Mouse (Mus musculus) limb, embryonic 13.5 days (tissue): ENCODE results near the gene Cx3cr1. TPM values are rescaled to one million over a fixed set of nuclear protein-coding genes. Genes with fewer than 3 reads are reported as not detected.

Source experiments
- ATAC-seq: fragments of 200-750 bp; cut with Nextera tagmentation; 2 replicates; pipeline ENCODE4 v1.8.0; 2017; ENCODE audit warnings: low read depth, moderate number of reproducible peaks, moderate TSS enrichment; ENCODE audit not compliant: low FRiP score
- H3K27ac ChIP-seq: fragments of 300-500 bp; sonication (generic); 2 replicates; pipeline ENCODE4 v1.5.1; 2015; ENCODE audit warnings: inconsistent platforms, mild to moderate bottlenecking, moderate library complexity
- H3K27me3 ChIP-seq: fragments of 300-500 bp; sonication (generic); 2 replicates; pipeline ENCODE4 v1.6.1; 2015; ENCODE audit warnings: mild to moderate bottlenecking, inconsistent platforms
- H3K36me3 ChIP-seq: fragments of 300-500 bp; sonication (generic); 2 replicates; pipeline ENCODE4 v1.6.1; 2015; ENCODE audit warnings: inconsistent platforms, mild to moderate bottlenecking, moderate library complexity
- H3K4me1 ChIP-seq: fragments of 300-500 bp; sonication (generic); 2 replicates; pipeline ENCODE4 v1.6.1; 2015; ENCODE audit warnings: inconsistent platforms
- H3K4me2 ChIP-seq: fragments of 300-500 bp; sonication (generic); replicated peaks from 2 replicates; pipeline ENCODE4 v1.6.1; 2015; ENCODE audit warnings: inconsistent platforms, mild to moderate bottlenecking, moderate library complexity
- H3K4me3 ChIP-seq: fragments of 300-500 bp; sonication (generic); 2 replicates; pipeline ENCODE4 v1.5.1; 2015; ENCODE audit warnings: moderate library complexity, mild to moderate bottlenecking, inconsistent platforms
- H3K9ac ChIP-seq: fragments of 300-500 bp; sonication (generic); 2 replicates; pipeline ENCODE4 v1.6.1; 2015; ENCODE audit warnings: mild to moderate bottlenecking, inconsistent platforms
- H3K9me3 ChIP-seq: fragments of 300-500 bp; sonication (generic); 2 replicates; pipeline ENCODE4 v1.6.1; 2016; ENCODE audit warnings: inconsistent platforms
- WGBS: fragments of 180-500 bp; shearing (Covaris S2); methylation state at CpG from one replicate; pipeline ENCODE4 v1.1.7; 2015; 5-methylcytosine and 5-hydroxymethylcytosine counted together
- polyA plus RNA-seq: library from polyadenylated mRNA; unstranded; fragments of >200 nt; fragmentation: Nextera tagmentation; extraction: Ambion mirVana; gene quantifications from 2 replicates; pipeline ENCODE4 v1.2.1, GENCODE M21; 2015

Cx3cr1 gene
- polyA plus RNA-seq, 1 experiment from 2014 or later: 11.0 TPM

DNA sequence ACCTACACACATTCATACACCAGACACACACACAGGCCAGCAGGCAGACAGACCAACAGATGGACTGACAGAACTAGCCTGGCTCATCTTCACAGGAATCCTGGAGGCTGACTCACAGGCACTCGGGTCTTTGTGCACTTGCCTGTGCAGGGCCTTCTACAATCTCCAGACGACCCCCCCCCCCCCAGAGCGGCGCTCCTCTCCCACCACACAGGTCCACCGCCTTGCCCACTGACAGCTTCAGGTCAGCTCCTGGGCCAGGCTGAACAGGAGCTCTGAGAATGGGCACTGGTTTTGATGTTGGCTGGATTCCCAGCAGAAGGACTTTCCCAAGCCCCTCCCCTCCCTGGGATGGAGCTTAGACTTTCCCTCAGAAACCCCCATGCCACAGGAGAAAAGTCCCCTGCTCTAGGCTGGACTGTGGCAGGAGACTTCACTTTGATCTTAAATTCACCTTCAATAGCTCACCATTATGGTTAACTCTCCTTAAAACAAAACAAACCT, 92.1 kb downstream of the Cx3cr1 start:
- Histone ChIP-seq H3K4me3 (no peak overlapping the region), H3K9me3 (no peaks in the 10 kb centered on the region), H3K27ac (peak overlapping the region; percentile 28; the same call in 1 of the 2 replicates), H3K27me3 (no peaks in the 10 kb centered on the region), H3K4me2 (0 out of 2 replicates have a peak overlapping the region, but pooled peaks have one; percentile 14), H3K9ac (no peak overlapping the region), H3K36me3 (peaks cover 21% of the 10 kb centered on the region), H3K4me1 (peaks cover 61% of the 10 kb centered on the region)
- no peak for ATAC-seq
- 45% methylated on average over 5 of the region's 5 CpGs for WGBS

DNA sequence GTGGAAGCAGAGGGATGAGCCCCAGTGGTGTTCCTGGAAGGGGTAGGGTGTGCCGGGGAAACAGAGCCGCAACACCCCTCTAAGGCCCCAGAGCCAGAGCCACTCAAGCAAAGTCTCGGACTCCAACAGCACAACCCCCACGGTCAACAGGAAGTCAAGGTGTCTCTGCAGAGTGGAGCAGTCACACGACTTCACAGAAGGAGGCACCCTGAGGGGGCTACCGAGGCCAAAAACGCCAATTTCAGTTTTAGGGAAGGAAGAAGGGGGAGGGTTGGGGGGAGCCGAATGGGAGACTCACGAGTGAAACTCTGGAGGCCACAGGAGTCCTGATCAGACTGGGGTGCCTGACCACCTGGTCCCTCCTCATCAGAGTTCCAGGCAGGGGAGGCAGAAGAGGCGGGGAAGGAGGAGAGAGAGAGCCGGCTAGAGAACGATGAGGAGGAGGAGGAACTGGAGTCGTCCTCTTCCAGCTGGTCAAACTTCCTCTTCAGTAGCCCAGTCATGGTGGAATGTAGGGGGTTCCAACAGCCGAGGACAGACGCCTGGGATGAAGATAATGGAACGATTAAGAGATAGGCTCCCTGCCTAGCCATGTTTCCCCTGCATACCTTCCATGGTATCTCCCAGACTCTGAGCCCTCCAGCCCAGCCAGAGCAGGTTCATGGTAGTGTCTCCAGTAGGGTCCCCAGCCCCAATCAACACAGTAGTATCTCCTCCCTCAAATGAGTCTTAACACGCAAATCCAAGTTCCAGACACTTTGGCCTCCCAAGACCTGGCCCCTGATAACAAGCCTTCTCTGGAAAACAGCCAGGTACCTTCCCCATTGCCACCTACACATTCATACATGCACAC, 92.7 kb downstream of the Cx3cr1 start:
- H3K4me1 ChIP-seq: peaks cover 54% of the 10 kb centered on the region
- no peak overlapping the region for H3K27ac ChIP-seq
- WGBS: 31% methylated on average over 17 of the region's 17 CpGs
- peak overlapping the region; percentile 14; the same call in 1 of the 2 replicates for H3K4me2 ChIP-seq
- peaks cover 28% of the 10 kb centered on the region for H3K36me3 ChIP-seq
- H3K27me3 ChIP-seq: no peaks in the 10 kb centered on the region
- H3K9ac ChIP-seq: no peak overlapping the region
- no peaks in the 10 kb centered on the region for H3K9me3 ChIP-seq
- no peak for ATAC-seq
- H3K4me3 ChIP-seq: no peak overlapping the region

DNA sequence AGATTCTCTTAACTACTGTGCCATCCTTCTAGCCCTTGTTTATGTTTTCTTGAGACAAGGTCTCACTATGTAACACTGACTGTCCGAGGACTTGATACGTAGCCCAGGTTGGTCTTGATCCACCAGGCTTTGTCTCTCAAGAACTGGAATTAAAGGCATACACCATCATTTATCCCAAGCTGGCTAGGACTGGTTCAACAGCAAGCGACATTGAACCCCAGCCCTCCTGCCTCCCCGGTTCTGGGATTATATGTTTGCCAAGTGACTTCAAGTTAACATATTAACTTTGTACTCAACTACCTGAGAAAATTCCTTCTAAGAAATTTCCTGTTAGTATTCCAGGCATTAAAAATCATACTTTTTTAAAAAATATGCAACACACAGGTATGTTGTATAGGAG, 94.4 kb downstream of the Cx3cr1 start:
- Histone ChIP-seq H3K4me3 (no peak overlapping the region), H3K9me3 (no peaks in the 10 kb centered on the region), H3K27me3 (no peaks in the 10 kb centered on the region), H3K9ac (no peak overlapping the region), H3K36me3 (peaks cover 32% of the 10 kb centered on the region), H3K4me1 (peaks cover 52% of the 10 kb centered on the region), H3K27ac (no peak overlapping the region), H3K4me2 (no peak overlapping the region)
- 95% methylated on average over 4 of the region's 4 CpGs for WGBS
- ATAC-seq: no peak

DNA sequence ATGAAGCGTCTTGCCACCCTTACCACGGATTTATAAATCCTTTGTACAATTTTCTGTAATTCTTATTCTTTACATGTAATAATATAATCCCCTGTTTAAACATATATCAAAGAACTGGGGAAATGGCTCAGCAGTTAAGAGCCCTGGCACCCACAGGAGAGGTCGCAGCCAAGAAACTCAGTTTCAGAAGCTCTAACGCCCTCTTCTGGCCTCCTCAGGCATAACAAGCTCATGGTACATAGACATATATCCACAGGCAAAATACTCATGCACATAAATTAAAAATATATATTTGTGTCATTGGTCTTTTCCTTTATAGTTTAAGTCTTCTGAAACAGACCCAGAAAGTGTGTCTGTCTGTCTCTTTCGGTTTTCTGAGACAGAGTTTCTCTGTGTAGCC, 95.1 kb downstream of the Cx3cr1 start:
- H3K4me2 ChIP-seq: no peak overlapping the region
- no peaks in the 10 kb centered on the region for H3K27me3 ChIP-seq
- no peak overlapping the region for H3K4me3 ChIP-seq
- no peak overlapping the region for H3K9ac ChIP-seq
- no peaks in the 10 kb centered on the region for H3K9me3 ChIP-seq
- 84% methylated on average over 5 of the region's 5 CpGs for WGBS
- ATAC-seq: no peak
- peaks cover 32% of the 10 kb centered on the region for H3K36me3 ChIP-seq
- H3K27ac ChIP-seq: no peak overlapping the region
- peaks cover 52% of the 10 kb centered on the region for H3K4me1 ChIP-seq

DNA sequence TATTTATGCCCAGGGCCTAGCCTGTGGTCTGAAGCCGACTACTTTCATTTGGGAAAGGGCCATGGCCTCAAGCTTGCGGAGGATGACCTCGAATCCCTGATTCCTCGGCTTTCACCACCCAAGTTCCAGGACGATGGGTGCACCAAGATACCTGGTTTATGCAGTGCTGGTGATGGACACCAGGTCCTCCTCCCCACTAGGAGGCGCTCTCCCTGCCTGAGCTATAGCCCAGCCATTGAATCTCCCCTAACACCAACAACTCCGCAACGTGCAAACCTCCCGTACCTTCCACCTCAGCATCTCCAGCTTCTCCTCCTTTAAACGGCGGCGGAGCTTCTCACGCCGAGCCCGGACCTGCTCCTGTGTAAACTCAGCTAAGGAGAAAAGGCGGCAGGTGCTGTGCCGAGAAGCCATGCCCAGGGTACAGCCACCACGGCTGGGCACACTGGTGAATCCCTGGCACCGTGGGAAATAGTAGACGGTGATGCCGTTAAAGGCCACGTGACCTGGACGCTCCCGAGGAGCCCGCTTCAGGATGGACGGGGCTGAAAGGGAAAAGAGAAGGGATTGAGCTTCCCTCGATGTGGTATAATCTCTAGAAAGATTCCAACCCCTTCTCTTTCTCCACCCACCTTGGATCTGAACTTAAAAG, 95.7 kb downstream of the Cx3cr1 start:
- H3K9me3 ChIP-seq: no peaks in the 10 kb centered on the region
- ATAC-seq: no peak
- H3K4me2 ChIP-seq: no peak overlapping the region
- peaks cover 32% of the 10 kb centered on the region for H3K36me3 ChIP-seq
- 89% methylated on average over 27 of the region's 27 CpGs for WGBS
- H3K27ac ChIP-seq: no peak overlapping the region
- H3K4me3 ChIP-seq: no peak overlapping the region
- H3K9ac ChIP-seq: no peak overlapping the region
- no peaks in the 10 kb centered on the region for H3K27me3 ChIP-seq
- peaks cover 46% of the 10 kb centered on the region for H3K4me1 ChIP-seq

DNA sequence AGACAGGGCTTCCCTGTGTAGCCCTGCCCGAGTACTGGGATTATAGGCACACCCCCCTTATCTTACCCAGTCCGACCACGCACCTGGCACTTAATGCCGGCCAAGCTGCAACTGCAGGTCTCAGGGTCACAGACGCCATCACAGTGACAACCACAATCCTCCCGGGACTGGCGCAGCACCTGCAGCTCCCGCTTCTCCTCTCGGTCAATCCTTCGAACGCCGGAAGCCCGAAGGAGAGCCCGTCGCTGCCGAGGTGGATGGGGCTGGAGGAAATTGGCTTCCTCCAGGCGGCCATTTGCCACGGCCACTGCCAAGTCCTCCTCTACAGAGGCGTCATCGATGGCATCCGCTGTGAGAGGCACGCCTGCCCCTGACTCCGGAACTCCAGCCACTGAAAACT, 96.4 kb downstream of the Cx3cr1 start:
- no peak overlapping the region for H3K27ac ChIP-seq

DNA sequence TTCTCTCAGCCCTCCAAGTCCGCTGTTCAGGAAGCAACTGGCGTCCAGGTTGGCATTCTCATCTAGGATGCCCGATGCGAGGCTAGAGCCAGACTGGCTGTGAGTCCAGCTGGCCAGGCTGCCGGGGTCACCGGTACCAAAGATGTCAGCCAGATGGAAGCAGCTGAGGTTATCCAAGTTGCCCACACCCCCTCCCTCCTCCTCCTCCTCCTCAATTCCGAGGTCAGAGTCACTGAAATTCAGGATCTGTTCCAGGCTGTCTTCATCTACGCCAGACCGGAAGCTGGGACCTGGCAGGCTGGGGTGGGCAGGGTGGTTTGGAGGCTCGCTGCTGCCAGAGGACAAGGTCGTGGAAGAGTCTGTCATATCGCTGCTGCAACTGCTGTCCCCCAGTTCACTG, 97.1 kb downstream of the Cx3cr1 start:
- no peak overlapping the region for H3K4me2 ChIP-seq
- H3K36me3 ChIP-seq: peaks cover 32% of the 10 kb centered on the region
- H3K4me3 ChIP-seq: no peak overlapping the region
- peaks cover 32% of the 10 kb centered on the region for H3K4me1 ChIP-seq
- H3K27me3 ChIP-seq: no peaks in the 10 kb centered on the region
- no peaks in the 10 kb centered on the region for H3K9me3 ChIP-seq
- H3K27ac ChIP-seq: no peak overlapping the region
- ATAC-seq: no peak
- 88% methylated on average over 12 of the region's 12 CpGs for WGBS
- H3K9ac ChIP-seq: no peak overlapping the region

More for the DNA sequence above, 96.4 kb downstream of the Cx3cr1 start:
- H3K9me3 ChIP-seq: no peaks in the 10 kb centered on the region
- no peak overlapping the region for H3K9ac ChIP-seq
- WGBS: 90% methylated on average over 23 of the region's 23 CpGs
- H3K27me3 ChIP-seq: no peaks in the 10 kb centered on the region
- no peak overlapping the region for H3K4me2 ChIP-seq
- H3K4me1 ChIP-seq: peaks cover 39% of the 10 kb centered on the region
- ATAC-seq: no peak
- H3K4me3 ChIP-seq: no peak overlapping the region
- peaks cover 32% of the 10 kb centered on the region for H3K36me3 ChIP-seq

DNA sequence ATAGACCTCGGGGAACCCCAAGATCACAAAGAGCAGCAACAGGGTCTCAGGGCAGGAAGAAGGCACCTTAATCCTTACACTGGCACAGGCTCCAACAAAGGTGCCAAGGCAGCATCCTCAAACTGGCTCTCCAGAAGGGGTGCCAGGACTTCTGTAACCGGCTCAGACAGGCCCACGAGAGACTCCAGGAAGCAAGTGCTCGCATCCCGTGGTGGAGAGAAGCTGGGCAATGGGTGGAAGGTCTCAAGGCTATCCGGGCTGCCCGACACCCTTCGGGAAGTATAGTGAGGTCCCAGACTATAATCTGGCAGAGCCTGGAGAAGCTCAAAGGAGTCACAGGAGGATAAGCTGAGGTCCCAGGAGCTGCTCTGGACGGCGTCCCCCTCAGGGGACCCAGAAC, 97.5 kb downstream of the Cx3cr1 start:
- Histone ChIP-seq H3K27ac (no peak overlapping the region), H3K4me3 (no peak overlapping the region), H3K9me3 (no peaks in the 10 kb centered on the region), H3K36me3 (peaks cover 32% of the 10 kb centered on the region), H3K4me1 (peaks cover 27% of the 10 kb centered on the region), H3K27me3 (no peaks in the 10 kb centered on the region), H3K4me2 (no peak overlapping the region), H3K9ac (no peak overlapping the region)
- ATAC-seq: no peak
- 91% methylated on average over 10 of the region's 10 CpGs for WGBS

DNA sequence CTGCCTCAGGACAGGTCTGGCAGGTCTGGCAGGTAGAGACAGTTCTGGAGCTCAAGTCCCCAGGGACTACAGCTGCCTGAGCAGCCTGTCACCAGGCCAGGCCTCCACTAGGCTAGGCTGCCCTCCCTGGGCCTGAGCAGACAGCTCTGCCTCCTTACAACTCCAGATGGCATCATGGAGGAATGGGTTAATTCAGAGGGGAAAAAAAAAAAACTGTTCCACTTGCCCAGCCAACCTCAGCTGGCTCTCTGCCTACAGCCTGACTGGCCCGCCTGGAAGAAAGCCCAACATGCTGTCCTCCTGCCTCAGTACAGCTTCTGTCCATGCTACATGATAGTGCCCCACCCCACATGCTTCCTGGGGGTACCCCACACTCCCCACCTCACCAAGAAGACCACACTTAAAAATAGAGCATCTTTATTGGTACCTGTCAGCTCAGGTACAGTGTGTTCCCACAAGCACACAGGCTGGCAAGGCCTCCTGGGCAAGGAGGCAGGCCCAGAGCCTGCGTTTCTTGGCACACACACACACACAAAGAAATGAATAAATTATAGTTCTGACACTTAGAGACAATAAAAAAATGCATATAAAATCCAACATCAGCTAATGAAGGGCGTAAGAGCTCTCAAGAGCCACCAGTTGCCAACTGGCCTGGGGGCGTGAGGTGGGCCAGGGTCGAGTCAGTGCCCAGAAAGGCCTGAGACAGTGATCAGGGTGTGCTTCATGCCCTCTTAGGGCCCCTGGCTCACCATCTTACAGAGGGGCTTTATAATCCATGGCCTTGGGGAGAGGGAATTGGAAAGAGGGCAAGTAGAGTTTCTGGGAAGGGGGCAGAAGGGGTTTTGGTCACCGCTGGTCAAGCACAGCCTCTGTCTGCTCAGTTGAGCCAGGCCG, 98.7 kb downstream of the Cx3cr1 start:
- peak overlapping the region; percentile 31; the same call in 1 of the 2 replicates for H3K9ac ChIP-seq

DNA sequence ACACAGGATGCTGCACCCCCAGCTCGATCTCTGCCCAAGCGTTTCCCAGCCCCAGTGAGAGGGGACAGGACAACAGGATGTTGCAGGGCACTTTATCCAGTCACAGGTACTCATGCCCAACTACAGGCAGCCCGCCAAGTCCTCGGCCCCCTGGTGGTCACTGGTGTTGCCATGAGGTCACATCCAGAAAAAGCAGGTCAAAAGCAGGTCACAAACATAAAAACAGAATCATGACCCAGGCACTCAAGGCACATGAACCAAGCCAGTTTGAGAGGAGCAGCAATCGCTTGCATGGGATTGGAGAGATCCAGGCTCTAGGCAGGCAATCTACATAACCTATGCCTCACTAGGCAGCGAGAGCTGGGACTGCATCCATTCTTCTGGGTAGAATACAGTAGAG, 99.5 kb downstream of the Cx3cr1 start:
- WGBS: 40% methylated on average over 6 of the region's 6 CpGs
- peak overlapping the region; percentile 31; the same call in 1 of the 2 replicates for H3K9ac ChIP-seq
- ATAC-seq: no peak

More for the DNA sequence above, 98.7 kb downstream of the Cx3cr1 start:
- Histone ChIP-seq H3K4me2 (no peak overlapping the region), H3K36me3 (peaks cover 32% of the 10 kb centered on the region), H3K9me3 (no peaks in the 10 kb centered on the region), H3K4me3 (no peak overlapping the region), H3K27me3 (no peaks in the 10 kb centered on the region), H3K27ac (peak overlapping the region; percentile 6; the same call in 1 of the 2 replicates), H3K4me1 (peaks cover 19% of the 10 kb centered on the region)
- ATAC-seq: no peak
- 75% methylated on average over 7 of the region's 7 CpGs for WGBS

DNA sequence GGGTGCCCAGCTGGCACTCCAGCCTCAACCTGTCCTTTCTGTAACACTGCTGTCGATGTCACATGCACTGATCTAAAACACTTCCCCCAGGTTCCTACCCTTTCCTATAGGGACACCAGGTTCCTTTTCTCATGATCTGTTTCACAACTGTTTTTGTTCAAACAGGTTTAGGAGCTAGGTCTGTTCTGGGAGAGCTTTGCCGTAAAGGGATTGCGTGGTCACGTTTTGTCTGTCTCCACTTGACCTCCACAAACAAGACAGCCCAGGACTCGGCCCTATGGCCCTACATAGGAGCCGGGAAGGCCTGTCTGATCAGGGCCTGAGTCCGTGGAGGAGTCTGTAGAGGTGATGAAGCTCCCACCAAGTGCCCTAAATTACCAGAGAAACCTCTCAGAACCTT, 99.9 kb downstream of the Cx3cr1 start:
- H3K9me3 ChIP-seq: no peaks in the 10 kb centered on the region
- no peak for ATAC-seq
- H3K4me2 ChIP-seq: no peak overlapping the region
- peaks cover 19% of the 10 kb centered on the region for H3K4me1 ChIP-seq
- H3K4me3 ChIP-seq: no peak overlapping the region
- WGBS: 76% methylated on average over 7 of the region's 7 CpGs
- H3K27me3 ChIP-seq: no peaks in the 10 kb centered on the region
- H3K27ac ChIP-seq: no peak overlapping the region
- H3K36me3 ChIP-seq: peaks cover 32% of the 10 kb centered on the region
- H3K9ac ChIP-seq: no peak overlapping the region

More for the DNA sequence above, 99.5 kb downstream of the Cx3cr1 start:
- peaks cover 32% of the 10 kb centered on the region for H3K36me3 ChIP-seq
- peaks cover 19% of the 10 kb centered on the region for H3K4me1 ChIP-seq
- no peak overlapping the region for H3K4me2 ChIP-seq
- no peak overlapping the region for H3K4me3 ChIP-seq
- no peaks in the 10 kb centered on the region for H3K27me3 ChIP-seq
- no peaks in the 10 kb centered on the region for H3K9me3 ChIP-seq
- H3K27ac ChIP-seq: no peak overlapping the region
